Mouse (Mus musculus) Patski (cell line): ENCODE results near the gene Fam163a. TPM values are rescaled to one million over a fixed set of nuclear protein-coding genes. Genes with fewer than 3 reads are reported as not detected.

Source experiments
- ATAC-seq: fragments of 100-300 bp; one replicate; pipeline ENCODE4 v1.8.0; 2021
- CTCF ChIA-PET: fragments of 350-600 bp; sonication (Branson Sonifier 250); formaldehyde crosslinking; loops from one replicate; lab custom pipeline; 2022; ENCODE audit warnings: inconsistent platforms; lab: Charles Lee
- POLR2A ChIA-PET: fragments of 350-600 bp; sonication (Branson Sonifier 250); formaldehyde crosslinking; loops from one replicate; lab custom pipeline; 2022; ENCODE audit warnings: antibody characterized with exemption, inconsistent platforms; lab: Charles Lee
- DNase-seq: peaks from one replicate; pipeline ENCODE4 v3.0.0-alpha.2; 2011; ENCODE audit warnings: low read depth, low spot score
- H3K27me3 ChIP-seq: fragments of 371-371 bp; one replicate; pipeline ENCODE4 v1.5.1; 2021
- CTCF ChIP-seq: fragments of 100-300 bp; IDR thresholded peaks from one replicate; pipeline ENCODE4 v1.5.1; 2021
- in situ Hi-C: fragments of 300-500 bp; cut with MboI; formaldehyde crosslinking; loops from 3 replicates; pipeline ENCODE4 v1.11.1; 2018; ENCODE audit warnings: low pct_unique_long_range_greater_than_20kb, mixed read lengths
- polyA plus RNA-seq: library from polyadenylated mRNA; unstranded; gene quantifications from one replicate; pipeline ENCODE4 v1.2.3, GENCODE M21; 2021

Gene Fam163a
- polyA plus RNA-seq, 1 experiment from 2014 or later, result not detected

DNA sequence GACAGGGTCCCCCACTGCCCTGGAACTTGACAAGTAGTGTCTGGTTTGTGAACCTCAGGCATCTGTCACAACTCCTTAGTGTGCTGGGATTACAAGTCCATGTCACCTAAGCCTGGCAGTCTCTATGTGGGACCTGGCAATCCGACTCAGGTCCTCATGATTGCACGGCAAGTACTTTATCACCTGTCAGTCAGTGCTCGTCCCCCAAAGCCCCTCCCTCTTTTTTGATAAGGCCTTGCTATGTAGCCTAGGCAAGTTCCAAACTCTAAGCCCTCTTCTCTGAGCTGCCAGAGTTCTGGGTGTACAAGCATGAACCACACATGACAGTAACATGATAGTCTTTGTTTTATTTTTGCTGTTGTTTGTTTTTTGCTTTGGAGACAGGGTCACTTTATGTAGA lies 88.1 kb downstream of the Fam163a start:
- DNase-seq (no peak), ATAC-seq (no peak)
- no peaks in the 10 kb centered on the region for H3K27me3 ChIP-seq
- in situ Hi-C loops, result no loop called here
- CTCF ChIA-PET, result interaction anchor here (0.9 kb wide), 1 partner anchor 497 kb away, joined by 3 read pairs; no protein-coding TSS in a partner anchor
- POLR2A ChIA-PET, result no interaction called here
- TF ChIP-seq CTCF, result no peak

GRCm38 (mm10) chr1:156113884-156114499 lies 90.8 kb downstream of the Fam163a start:
- in situ Hi-C loops, result no loop called here
- ChIA-PET CTCF (no interaction called here), POLR2A (no interaction called here)
- TF ChIP-seq CTCF, result no peak
- no peaks in the 10 kb centered on the region for H3K27me3 ChIP-seq
- ATAC-seq (no peak), DNase-seq (no peak)

DNA sequence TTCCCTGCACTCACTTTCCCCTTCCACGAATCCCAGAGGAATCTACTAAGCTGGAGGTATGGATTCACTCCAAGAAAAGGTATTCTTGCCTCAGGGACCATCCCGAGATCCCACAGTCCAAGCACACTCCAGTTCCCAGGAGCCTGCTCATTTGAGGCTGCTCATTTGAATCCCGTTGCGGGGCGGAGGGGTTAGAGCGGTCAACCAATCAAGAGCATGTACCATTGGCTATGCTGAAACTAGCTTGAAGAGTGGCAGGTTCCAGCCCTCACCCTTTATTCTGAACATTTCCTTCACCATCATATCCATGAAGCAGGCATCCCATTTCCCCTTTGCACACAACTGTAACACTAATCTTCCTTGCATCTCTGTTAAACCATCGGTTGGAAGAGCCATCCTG lies 92.7 kb downstream of the Fam163a start:
- no peaks in the 10 kb centered on the region for H3K27me3 ChIP-seq
- POLR2A ChIA-PET, result no interaction called here
- no peak for ATAC-seq
- DNase-seq, result no peak
- TF ChIP-seq CTCF, result no peak
- CTCF ChIA-PET, result interaction anchor here (1.0 kb wide), 1 partner anchor 72 kb away, joined by 3 read pairs; no protein-coding TSS in a partner anchor
- in situ Hi-C loops, result no loop called here

DNA sequence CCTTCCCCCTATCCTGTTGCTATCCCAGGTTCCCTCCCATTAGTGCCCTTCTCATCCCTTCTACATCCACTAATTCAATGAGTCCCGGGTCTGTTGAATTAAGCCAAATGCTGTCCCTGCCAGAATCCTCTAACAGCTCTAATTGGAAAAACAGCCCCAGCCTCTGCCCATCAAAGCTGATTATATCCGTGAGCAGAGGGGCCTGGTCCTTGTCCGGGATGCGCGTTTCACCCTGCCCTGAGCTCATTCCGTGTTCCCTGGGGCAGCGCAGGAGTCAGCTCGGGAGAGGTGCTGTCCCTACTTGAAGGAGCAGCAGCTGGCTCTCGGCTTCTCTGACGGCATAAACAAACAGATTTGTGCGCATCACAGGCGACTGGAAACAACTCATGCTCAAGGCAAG lies 93.1 kb downstream of the Fam163a start:
- ATAC-seq (no peak), DNase-seq (no peak)
- ChIA-PET CTCF (interaction anchor here (1.0 kb wide), 1 partner anchor 72 kb away, joined by 3 read pairs; no protein-coding TSS in a partner anchor), POLR2A (no interaction called here)
- TF ChIP-seq CTCF, result no peak
- in situ Hi-C loops, result no loop called here
- no peaks in the 10 kb centered on the region for H3K27me3 ChIP-seq

DNA sequence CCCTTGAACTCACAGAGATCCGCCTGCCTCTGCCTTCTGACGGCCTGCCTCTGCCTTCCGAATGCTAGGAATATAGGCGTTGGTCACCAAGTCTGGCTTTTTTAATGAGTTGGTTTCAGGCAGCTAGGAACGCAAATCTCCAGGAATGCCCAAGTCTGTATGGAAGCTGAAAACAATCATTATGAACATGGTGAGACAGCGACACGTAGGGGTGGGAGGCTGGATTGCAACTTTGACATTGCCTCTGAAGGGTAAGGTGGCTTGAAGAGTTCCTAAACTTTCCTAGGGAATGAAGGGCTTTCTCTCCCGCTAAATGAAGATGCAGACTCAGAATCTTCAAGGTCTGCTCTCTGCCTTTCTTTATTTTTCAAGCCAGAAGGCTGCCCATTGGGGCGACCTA lies 93.7 kb downstream of the Fam163a start:
- CTCF ChIA-PET, result interaction anchor here (1.0 kb wide), 1 partner anchor 73 kb away, joined by 3 read pairs; no protein-coding TSS in a partner anchor
- in situ Hi-C loops, result no loop called here
- POLR2A ChIA-PET, result no interaction called here
- TF ChIP-seq CTCF, result no peak
- ATAC-seq, result no peak
- no peaks in the 10 kb centered on the region for H3K27me3 ChIP-seq
- DNase-seq, result no peak

- DNase-seq (no peak), ATAC-seq (no peak)
- ChIA-PET CTCF (interaction anchor here (1.2 to 1.3 kb wide), 3 partner anchors 10 to 75 kb away, joined by 3 to 5 read pairs (median 4); no protein-coding TSS in a partner anchor), POLR2A (no interaction called here)
- no peak for TF ChIP-seq CTCF
- no peaks in the 10 kb centered on the region for H3K27me3 ChIP-seq
- in situ Hi-C loops, result no loop called here
These were observed 96.4 kb downstream of the Fam163a start for GRCm38 (mm10) chr1:156108400-156108799.

DNA sequence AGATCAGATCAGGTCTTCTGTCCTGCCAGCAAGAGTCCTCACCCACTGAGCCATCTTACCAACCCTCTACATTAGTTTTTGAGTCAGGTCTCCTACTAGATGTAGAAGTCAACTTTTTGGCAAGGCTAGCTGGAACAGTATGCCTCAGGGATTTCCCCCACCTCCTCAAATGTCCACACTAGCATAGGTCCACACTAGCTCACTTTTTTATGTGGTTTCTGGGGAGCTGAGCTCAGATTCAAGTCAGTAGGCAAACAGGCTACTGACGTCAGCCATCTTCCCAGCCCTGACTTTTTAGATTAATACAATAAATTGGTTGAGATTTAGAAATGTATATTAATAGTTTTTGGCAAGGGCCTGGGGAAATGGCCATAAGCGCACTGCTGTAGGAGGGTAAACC lies 97.4 kb downstream of the Fam163a start:
- no peak for DNase-seq
- in situ Hi-C loops, result no loop called here
- no peak for TF ChIP-seq CTCF
- H3K27me3 ChIP-seq, result no peaks in the 10 kb centered on the region
- ATAC-seq, result no peak
- ChIA-PET POLR2A (no interaction called here), CTCF (interaction anchor here (1.2 kb wide), 1 partner anchor 9 kb away, joined by 3 read pairs; no protein-coding TSS in a partner anchor)

DNA sequence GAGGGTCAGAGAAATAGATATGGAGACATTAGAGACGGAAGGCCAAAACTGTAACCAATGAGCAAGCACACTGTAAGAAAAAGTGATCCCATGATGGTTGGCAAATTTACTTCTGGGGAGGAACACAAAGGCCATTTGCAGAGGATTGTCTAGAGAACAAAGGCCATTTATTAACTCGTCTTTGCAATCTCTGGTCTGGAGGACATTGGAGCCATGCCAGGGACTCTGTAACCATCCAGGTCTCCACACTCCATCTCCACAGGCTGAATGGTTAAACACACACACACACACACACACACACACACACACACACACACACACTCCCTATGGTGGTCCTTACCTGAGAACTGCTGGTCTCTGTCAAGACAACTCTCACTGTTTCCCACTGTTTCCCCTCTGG lies 99.4 kb downstream of the Fam163a start:
- no peak for TF ChIP-seq CTCF
- ChIA-PET POLR2A (no interaction called here), CTCF (no interaction called here)
- no peaks in the 10 kb centered on the region for H3K27me3 ChIP-seq
- DNase-seq (no peak), ATAC-seq (no peak)
- in situ Hi-C loops, result no loop called here

DNA sequence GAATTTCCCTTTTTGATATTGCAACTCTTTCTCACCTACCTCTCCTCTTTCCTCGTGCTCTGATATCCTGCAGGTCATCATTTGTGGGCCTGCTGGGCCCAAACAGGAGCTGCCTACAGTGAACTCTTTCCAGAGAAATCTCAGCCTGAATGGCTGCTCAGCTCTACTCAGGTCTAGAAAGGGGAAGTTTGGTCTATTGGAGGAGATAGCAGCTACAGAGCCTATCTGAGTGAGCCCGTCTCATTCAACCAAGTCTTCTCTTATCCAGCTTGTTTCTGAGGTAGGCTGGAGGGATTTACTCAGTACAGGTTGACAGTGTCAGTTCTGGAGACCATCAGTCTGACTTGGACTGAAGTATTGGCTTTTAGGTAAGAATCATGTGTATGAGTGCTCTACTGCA lies 101.1 kb downstream of the Fam163a start:
- in situ Hi-C loops, result no loop called here
- no peak for TF ChIP-seq CTCF
- CTCF ChIA-PET, result interaction anchor here (1.4 kb wide), 1 partner anchor 124 kb away, joined by 4 read pairs; no protein-coding TSS in a partner anchor

DNA sequence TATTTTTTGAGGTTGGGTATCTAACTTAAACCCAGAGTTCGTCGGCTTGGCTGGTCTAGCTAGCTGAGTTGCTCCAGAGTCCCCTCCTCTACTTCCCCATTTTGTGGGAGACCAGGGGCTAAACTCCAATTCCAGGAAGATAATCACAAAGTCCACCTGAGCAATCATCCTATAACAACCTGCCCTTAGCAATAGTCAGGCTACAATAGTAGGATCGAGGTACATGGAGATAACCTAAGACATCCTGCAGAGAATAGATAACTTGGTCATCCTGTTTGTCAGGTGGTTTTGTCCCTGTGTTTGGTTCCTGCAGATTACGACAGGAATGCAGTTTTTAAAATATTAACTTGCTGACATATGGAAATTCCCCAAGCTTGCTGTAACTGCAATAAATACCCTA lies 113.0 kb downstream of the Fam163a start:
- no peaks in the 10 kb centered on the region for H3K27me3 ChIP-seq
- in situ Hi-C loops, result no loop called here
- DNase-seq, result no peak
- ChIA-PET POLR2A (no interaction called here), CTCF (no interaction called here)
- ATAC-seq, result no peak
- TF ChIP-seq CTCF, result no peak

More for the DNA sequence above, 101.1 kb downstream of the Fam163a start:
- no peak for DNase-seq
- no peak for ATAC-seq
- H3K27me3 ChIP-seq, result no peaks in the 10 kb centered on the region
- POLR2A ChIA-PET, result no interaction called here

DNA sequence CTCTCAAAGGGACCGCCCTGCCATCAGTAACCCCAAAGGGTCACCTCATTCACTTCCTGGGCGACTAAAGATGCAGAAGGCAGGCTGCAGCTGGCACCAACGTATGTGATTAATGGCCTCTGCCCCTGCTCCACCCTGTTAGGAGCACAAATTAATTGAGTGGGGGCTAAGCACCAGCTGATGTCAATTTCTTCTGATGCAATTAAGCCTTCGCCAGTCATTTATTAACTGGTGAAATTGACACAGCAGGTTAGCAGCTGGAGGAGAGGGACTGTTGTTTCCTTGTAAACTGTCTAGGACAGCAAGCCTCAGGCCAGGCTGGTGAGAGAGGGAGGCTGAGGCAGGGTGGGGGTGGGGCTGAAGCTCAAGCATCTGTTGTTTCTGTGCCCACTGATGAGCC lies 114.8 kb downstream of the Fam163a start:
- TF ChIP-seq CTCF, result no peak
- H3K27me3 ChIP-seq, result no peaks in the 10 kb centered on the region
- DNase-seq (no peak), ATAC-seq (no peak)
- ChIA-PET POLR2A (interaction anchor here (0.6 kb wide), 2 partner anchors 19 to 1488 kb away, joined by 3 to 4 read pairs; no protein-coding TSS in a partner anchor), CTCF (no interaction called here)
- in situ Hi-C loops, result no loop called here
